Mouse (Mus musculus) lung, adult 2 months (tissue): ENCODE measurements around the gene Ppm1f.

ENCODE experiments used
- CTCF ChIP-seq: fragments of 200-500 bp; IDR thresholded peaks from 2 replicates; pipeline ENCODE4 v1.5.1; 2011; ENCODE audit warnings: mild to moderate bottlenecking, low read length, control low read depth; ENCODE audit not compliant: insufficient read depth
- POLR2A ChIP-seq: fragments of 200-500 bp; IDR thresholded peaks from 2 replicates; pipeline ENCODE4 v1.6.1; 2011; ENCODE audit warnings: low read depth, mild to moderate bottlenecking, control low read depth, low read length, borderline replicate concordance; ENCODE audit errors: extremely low read depth

DNA sequence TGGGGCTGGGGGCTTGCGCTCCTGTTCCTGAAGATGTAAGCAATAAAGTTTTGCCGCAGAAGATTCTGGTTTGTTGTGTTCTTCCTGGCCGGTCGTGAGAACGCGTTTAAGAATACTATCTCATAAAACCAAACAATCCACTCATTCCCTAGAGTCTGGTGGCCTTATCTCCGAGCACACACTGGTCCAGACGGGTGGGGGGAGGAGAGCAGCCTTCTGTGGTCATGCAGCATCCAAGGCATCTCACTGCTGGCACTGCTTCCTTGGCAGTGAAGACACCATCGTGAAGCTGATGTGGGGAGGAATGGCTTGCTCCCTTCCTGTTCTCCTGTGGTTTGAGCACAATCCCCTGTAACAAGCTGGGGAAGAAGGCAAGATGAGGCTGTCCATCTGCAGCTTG is 43.3 kb downstream of the Ppm1f start:
- no peak for TF ChIP-seq CTCF
- no peak for TF ChIP-seq POLR2A
